Comparison of ENCODE assay signal across 12 mouse cellular contexts in genomic region chr1:133856133-133856541, GRCm38 (mm10). TPM values are rescaled to one million over a fixed set of nuclear protein-coding genes. Genes with fewer than 3 reads are reported as not detected.
A peak's percentile ranks its signal among the peaks of the same experiment; 100 is the strongest.
DNase-seq lines count a peak whose midpoint lies in the region; ATAC-seq and TF ChIP-seq lines count a peak whose summit lies in the region.
"Had no signal": no experiment of that assay in that cellular context is flagged by ENCODE, and none has a peak within 500 bp of the region (broad histone marks: within the 10 kb centered on the region; RNA-seq: fewer than 3 reads in every experiment).

No protein-coding gene starts in this region.

- DNase-seq in kidney, postnatal 0 days (ENCODE audit: low spot score), result no peak
- DNase-seq in kidney, postnatal 25 days, result no peak
- DNase-seq in 416B (ENCODE audit: low read depth) (peak; percentile 71), MEL-GATA-1-ER (ENCODE audit: extremely low read depth, low read depth) (peak; percentile 36)
- DNase-seq in cerebellum, adult 2 months, result no peak
- DNase-seq in lung, postnatal 25 days (ENCODE audit: low spot score), result no peak
- DNase-seq in neural tube, embryonic 10.5 days (ENCODE audit: extremely low spot score, low spot score), result no peak

- H3K27me3 ChIP-seq in kidney, postnatal 0 days (ENCODE audit: insufficient read depth, low read length), result no peaks in the 10 kb centered on the region
- H3K27me3 ChIP-seq in cerebellum, adult 2 months (ENCODE audit: control insufficient read depth, insufficient read depth, low read length), result no peaks in the 10 kb centered on the region

- no peak overlapping the region for H3K4me2 ChIP-seq in kidney, postnatal 0 days (ENCODE audit: low read length)

- H3K36me3 ChIP-seq in kidney, postnatal 0 days (ENCODE audit: insufficient read depth, low read length), result no peaks in the 10 kb centered on the region
- H3K36me3 ChIP-seq: heart, embryonic 10.5 days; limb, embryonic 10.5 days; lung, embryonic 15.5 days had no signal

- TF ChIP-seq POLR2A in cerebellum, adult 2 months (IDR thresholded peaks at IDR 0.05; ENCODE audit: borderline replicate concordance, insufficient read depth, low read length), result no peak

- no peak overlapping the region for H3K27ac ChIP-seq in kidney, postnatal 0 days
- no peak overlapping the region for H3K27ac ChIP-seq in cerebellum, adult 2 months (ENCODE audit: insufficient read depth, low read length)
- H3K27ac ChIP-seq: heart, embryonic 10.5 days; hindbrain, postnatal 0 days; limb, embryonic 10.5 days; lung, embryonic 15.5 days had no signal

- H3K4me3 ChIP-seq in kidney, postnatal 0 days (replicated peaks; ENCODE audit: low read depth, low read length), result no peak overlapping the region
- H3K4me3 ChIP-seq in cerebellum, adult 2 months (replicated peaks; ENCODE audit: insufficient read depth, low read depth, low read length), result no peak overlapping the region
- H3K4me3 ChIP-seq: heart, embryonic 10.5 days; lung, embryonic 15.5 days had no signal

- no peak for TF ChIP-seq CTCF in kidney, postnatal 0 days (IDR thresholded peaks at IDR 0.05; ENCODE audit: low read depth)
- TF ChIP-seq CTCF in cerebellum, adult 2 months (IDR thresholded peaks at IDR 0.05; ENCODE audit: borderline replicate concordance, insufficient read depth, low read depth, low read length), result no peak

- WGBS in kidney, postnatal 0 days, result 41% methylated on average over 11 of the region's 11 CpGs
- 87% methylated on average over 11 of the region's 11 CpGs for WGBS in cerebellum, adult 2 months

- no peaks in the 10 kb centered on the region for H3K9me3 ChIP-seq in kidney, postnatal 0 days (replicated peaks; ENCODE audit: low read length)
- H3K9me3 ChIP-seq: heart, embryonic 10.5 days; limb, embryonic 10.5 days; lung, embryonic 15.5 days had no signal

- H3K9ac ChIP-seq in kidney, postnatal 0 days (ENCODE audit: low read depth, low read length), result no peak overlapping the region
- H3K9ac ChIP-seq: lung, embryonic 15.5 days had no signal

- ATAC-seq in kidney, postnatal 0 days (replicated peaks; ENCODE audit: low FRiP score, low read depth), result peak; percentile 53; the same call in 1 of the 2 replicates
- ATAC-seq in granulocyte monocyte progenitor cell, adult 5-6 weeks (replicated peaks; ENCODE audit: poor library complexity, severe bottlenecking), result peak; percentile 85
- ATAC-seq: hindbrain, postnatal 0 days had no signal

- 0 out of 2 replicates have a peak, but pooled peaks cover 21% of the 10 kb centered on the region for H3K4me1 ChIP-seq in kidney, postnatal 0 days (replicated peaks; ENCODE audit: insufficient read depth, low read length)
- no peaks in the 10 kb centered on the region; the same call in 1 of the 2 replicates for H3K4me1 ChIP-seq in cerebellum, adult 2 months (ENCODE audit: control insufficient read depth, insufficient read depth, low read length)

RNA-seq across cellular contexts. Expression of gene Optc, which starts 51.7 kb away (rescaled TPM):
- 0.39 and 0.40 TPM in 2 replicates for polyA plus RNA-seq in kidney, postnatal 0 days (2015; fragmentation: Nextera tagmentation; extraction: Ambion mirVana)
- 1.2 TPM in 1 of 2 replicates, not detected in the other for total RNA-seq in granulocyte monocyte progenitor cell, adult 5-6 weeks (2014; fragmentation: Nextera tagmentation)
- not detected in 2 replicates for total RNA-seq in granulocyte monocyte progenitor cell, adult 5-6 weeks (2017)
- polyA plus RNA-seq in cerebellum, adult 2 months (2012; rRNA removed), result 2.2 and 2.4 TPM in 2 replicates

RNA-seq across cellular contexts. Expression of gene Atp2b4, which starts 55.3 kb away (rescaled TPM):
- 5.6 and 7.2 TPM in 2 replicates for polyA plus RNA-seq in kidney, postnatal 0 days (2015; fragmentation: Nextera tagmentation; extraction: Ambion mirVana)
- total RNA-seq in granulocyte monocyte progenitor cell, adult 5-6 weeks (2014; fragmentation: Nextera tagmentation), result 44.2 and 58.3 TPM in 2 replicates
- total RNA-seq in granulocyte monocyte progenitor cell, adult 5-6 weeks (2017), result 27.1 and 32.1 TPM in 2 replicates
- polyA plus RNA-seq in cerebellum, adult 2 months (2012; rRNA removed), result 18.7 and 19.8 TPM in 2 replicates

Comparison
In these comparisons a context has a peak if more than half of its experiments do, and no peak if none do; other contexts are left out.
1. DNase-seq: peak in 416B (single experiment) and MEL-GATA-1-ER (single experiment); none in kidney, postnatal 0 days (single experiment), kidney, postnatal 25 days (0 of 2), cerebellum, adult 2 months (0 of 2), lung, postnatal 25 days (single experiment) and neural tube, embryonic 10.5 days (single experiment).